Mouse (Mus musculus): ENCODE measurements around the gene Rnf17. TPM values are rescaled to one million over a fixed set of nuclear protein-coding genes. Genes with fewer than 3 reads are reported as not detected.

The Rnf17 gene
- total and polyA plus RNA-seq, 3 experiments: 37.0 to 183 (median 46.4) TPM

DNA sequence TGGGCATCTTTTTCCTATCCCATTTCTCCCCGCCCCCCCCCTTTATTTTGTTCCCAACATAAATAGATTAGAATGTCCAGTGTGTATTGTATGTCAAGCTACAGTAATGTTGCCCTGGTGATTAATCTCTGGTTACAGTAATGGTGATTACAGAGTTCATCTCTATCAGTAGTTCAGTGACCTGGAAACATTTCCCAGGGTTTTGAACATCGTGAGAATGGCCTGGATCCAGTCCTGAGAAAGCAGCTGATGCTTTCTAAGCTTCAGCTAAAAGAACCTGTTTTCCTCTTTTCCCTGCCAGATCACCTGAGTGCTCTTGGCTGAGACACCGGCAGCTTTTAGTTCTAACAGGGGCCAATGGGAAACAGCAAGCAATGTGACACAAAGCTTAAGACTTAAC is 12.1 kb upstream of the Rnf17 start:
- Histone ChIP-seq H3K9ac (ENCODE audit: control insufficient read depth, low read depth, low read length, poor library complexity, severe bottlenecking) (no peak overlapping the region), H3K27ac (ENCODE audit: control insufficient read depth, low read depth, low read length) (no peak overlapping the region), H3K79me2 (ENCODE audit: control insufficient read depth, insufficient read depth, low read length, poor library complexity) (no peaks in the 10 kb centered on the region), H3K27me3 (ENCODE audit: control insufficient read depth in 1 of 2, insufficient read depth in 2 of 2, low read length in 2 of 2) (peaks cover 10 to 13% of the 10 kb centered on the region in 2 experiments; a peak in 3 of 4 replicates), H3K4me3 (ENCODE audit: control insufficient read depth in 1 of 2, insufficient read depth in 1 of 2, low read depth in 2 of 2, low read length in 2 of 2) (no peak overlapping the region), H3K36me3 (ENCODE audit: control insufficient read depth in 1 of 2, insufficient read depth in 2 of 2, low read length in 2 of 2) (no peaks in the 10 kb centered on the region), H3K9me3 (replicated peaks; ENCODE audit: insufficient read depth, low read length) (no peaks in the 10 kb centered on the region), H3K4me1 (ENCODE audit: control insufficient read depth in 1 of 2, insufficient read depth in 2 of 2, low read length in 2 of 2) (no peaks in the 10 kb centered on the region)
- no peak for TF ChIP-seq MXI1 (IDR thresholded peaks at IDR 0.05; ENCODE audit: low read depth, low read length)
- TF ChIP-seq POLR2A (IDR thresholded peaks at IDR 0.05; ENCODE audit: control insufficient read depth in 1 of 2, insufficient read depth in 1 of 2, low read depth in 1 of 2, low read length in 2 of 2, poor library complexity in 1 of 2): no peak
- no peak for TF ChIP-seq MEF2A (IDR thresholded peaks at IDR 0.05; ENCODE audit: extremely low read depth, insufficient replicate concordance, low read depth, low read length, poor library complexity, severe bottlenecking)
- no peak for TF ChIP-seq JUND (IDR thresholded peaks at IDR 0.05; ENCODE audit: low read depth, low read length)
- TF ChIP-seq ETS1 (IDR thresholded peaks at IDR 0.05; ENCODE audit: low read depth, low read length): no peak
- no peak for TF ChIP-seq USF2 (IDR thresholded peaks at IDR 0.05; ENCODE audit: borderline replicate concordance in 1 of 2, insufficient read depth in 1 of 2, low read depth in 1 of 2, low read length in 2 of 2)
- no peak for TF ChIP-seq GABPA (IDR thresholded peaks at IDR 0.05; ENCODE audit: low read depth, low read length)
- TF ChIP-seq MAZ (IDR thresholded peaks at IDR 0.05; ENCODE audit: low read depth, low read length): no peak
- TF ChIP-seq MYB (IDR thresholded peaks at IDR 0.05; ENCODE audit: low read depth, low read length): no peak
- TF ChIP-seq HCFC1 (IDR thresholded peaks at IDR 0.05; ENCODE audit: low read depth, low read length): no peak
- no peak for TF ChIP-seq NELFE (IDR thresholded peaks at IDR 0.05; ENCODE audit: low read depth, low read length)
- TF ChIP-seq USF1 (IDR thresholded peaks at IDR 0.05; ENCODE audit: low read depth, low read length): no peak
- no peak for DNase-seq (ENCODE audit: low read depth, low spot score)

DNA sequence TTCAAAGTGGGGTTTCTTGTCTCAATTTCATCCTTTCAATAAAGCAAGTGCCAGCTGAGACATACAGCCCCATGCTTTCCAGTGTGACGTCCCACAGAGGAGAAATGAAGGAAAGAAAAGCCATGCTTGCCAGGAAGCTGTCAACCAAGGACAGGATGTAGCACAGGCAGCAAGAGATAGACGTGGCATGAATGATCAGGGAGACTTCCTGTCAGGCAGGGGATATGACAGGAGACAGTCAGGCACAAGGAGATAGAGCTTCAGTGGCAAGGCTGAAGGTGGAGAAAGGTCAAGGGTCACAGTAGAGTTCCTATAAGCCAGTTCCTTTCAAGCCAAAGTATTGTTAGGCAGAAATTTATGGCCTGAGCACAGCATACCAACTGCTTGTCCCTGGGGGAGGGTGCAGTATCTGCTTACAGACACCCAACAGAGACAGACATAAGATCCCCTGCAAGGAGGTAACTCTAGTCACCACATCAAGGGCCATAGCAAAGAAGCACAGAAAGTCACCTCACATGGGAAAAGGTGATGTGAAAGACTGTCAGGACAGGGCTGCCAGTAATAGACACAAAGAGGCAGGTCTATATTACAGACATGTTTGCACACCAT is 8.6 kb upstream of the Rnf17 start:
- Histone ChIP-seq H3K36me3 (ENCODE audit: control insufficient read depth in 1 of 2, insufficient read depth in 2 of 2, low read length in 2 of 2) (no peaks in the 10 kb centered on the region), H3K9ac (ENCODE audit: control insufficient read depth, low read depth, low read length, poor library complexity, severe bottlenecking) (no peak overlapping the region), H3K27me3 (ENCODE audit: control insufficient read depth in 1 of 2, insufficient read depth in 2 of 2, low read length in 2 of 2) (peaks cover 4 to 9% of the 10 kb centered on the region in 2 experiments; a peak in 3 of 4 replicates), H3K4me3 (ENCODE audit: control insufficient read depth in 1 of 2, insufficient read depth in 1 of 2, low read depth in 2 of 2, low read length in 2 of 2) (no peak overlapping the region), H3K4me1 (ENCODE audit: control insufficient read depth in 1 of 2, insufficient read depth in 2 of 2, low read length in 2 of 2) (no peaks in the 10 kb centered on the region), H3K79me2 (ENCODE audit: control insufficient read depth, insufficient read depth, low read length, poor library complexity) (no peaks in the 10 kb centered on the region), H3K27ac (ENCODE audit: control insufficient read depth, low read depth, low read length) (no peak overlapping the region), H3K9me3 (replicated peaks; ENCODE audit: insufficient read depth, low read length) (no peaks in the 10 kb centered on the region)
- DNase-seq (ENCODE audit: low read depth, low spot score): no peak
- no peak for TF ChIP-seq ELF1 (IDR thresholded peaks at IDR 0.05; ENCODE audit: low read depth, low read length)
- TF ChIP-seq TCF12 (IDR thresholded peaks at IDR 0.05; ENCODE audit: low read depth, low read length): no peak
- no peak for TF ChIP-seq EP300 (IDR thresholded peaks at IDR 0.05; ENCODE audit: low read depth in 1 of 2, low read length in 2 of 2)
- no peak for TF ChIP-seq NRF1 (IDR thresholded peaks at IDR 0.05; ENCODE audit: insufficient read depth, low read depth, low read length, poor library complexity, severe bottlenecking)
- TF ChIP-seq NELFE (IDR thresholded peaks at IDR 0.05; ENCODE audit: low read depth, low read length): no peak
- TF ChIP-seq ZMIZ1 (IDR thresholded peaks at IDR 0.05; ENCODE audit: low read depth, low read length): no peak
- no peak for TF ChIP-seq MEF2A (IDR thresholded peaks at IDR 0.05; ENCODE audit: extremely low read depth, insufficient replicate concordance, low read depth, low read length, poor library complexity, severe bottlenecking)
- no peak for TF ChIP-seq KAT2A (conservative IDR thresholded peaks at IDR 0.05; ENCODE audit: low read depth, low read length)
